Mouse (Mus musculus) ES-E14 (cell line): Measurements from ENCODE around the gene 2700097O09Rik. TPM values are rescaled to one million over a fixed set of nuclear protein-coding genes. Genes with fewer than 3 reads are reported as not detected.

Experiments
- DNase-seq: peaks from one replicate; pipeline ENCODE4 v3.0.0-alpha.2; 2013; ENCODE audit warnings: low read depth, low spot score
- H3K27ac ChIP-seq: 2 replicates; pipeline ENCODE4 v1.5.1; 2012; ENCODE audit warnings: low read depth, mild to moderate bottlenecking, low read length, moderate library complexity, mixed read lengths; ENCODE audit not compliant: poor library complexity, insufficient read depth, severe bottlenecking
- H3K36me3 ChIP-seq: 2 replicates; pipeline ENCODE4 v1.6.1; 2012; ENCODE audit warnings: mild to moderate bottlenecking, low read length, moderate library complexity, mixed read lengths; ENCODE audit not compliant: control insufficient read depth, poor library complexity, insufficient read depth, severe bottlenecking
- H3K4me1 ChIP-seq, 2 experiments: fragments of 150-350 bp in 1 of 2; sonication (generic) in 1 of 2; 2 replicates each; pipeline ENCODE4 v1.6.1; 2012; ENCODE audit warnings: low read length in 2 of 2, mild to moderate bottlenecking in 1 of 2, mixed read lengths in 1 of 2; ENCODE audit not compliant: control insufficient read depth in 2 of 2, insufficient read depth in 2 of 2, poor library complexity in 1 of 2
- H3K4me3 ChIP-seq, 2 experiments: fragments of 150-350 bp in 1 of 2; sonication (generic) in 1 of 2; 2 replicates each; pipeline ENCODE4 v1.5.1; 2012; ENCODE audit warnings: low read length in 2 of 2, low read depth in 1 of 2, mild to moderate bottlenecking in 1 of 2, mixed read lengths in 1 of 2; ENCODE audit not compliant: insufficient read depth in 1 of 2, poor library complexity in 1 of 2, severe bottlenecking in 1 of 2
- H3K9ac ChIP-seq: 2 replicates; pipeline ENCODE4 v1.6.1; 2012; ENCODE audit warnings: low read depth, mild to moderate bottlenecking, low read length, mixed read lengths; ENCODE audit not compliant: poor library complexity, insufficient read depth, severe bottlenecking
- H3K9me3 ChIP-seq: fragments of 150-350 bp; sonication (generic); 2 replicates; pipeline ENCODE4 v1.6.1; 2012; ENCODE audit warnings: low read depth, mild to moderate bottlenecking, low read length; ENCODE audit not compliant: control insufficient read depth, insufficient read depth
- CHD2 ChIP-seq: IDR thresholded peaks from 2 replicates; pipeline ENCODE4 v1.6.1; 2014; ENCODE audit warnings: mild to moderate bottlenecking, low read depth, low read length, inconsistent platforms
- HCFC1 ChIP-seq: IDR thresholded peaks from 2 replicates; pipeline ENCODE4 v1.6.1; 2012; ENCODE audit warnings: low read length, inconsistent platforms, borderline replicate concordance; ENCODE audit not compliant: insufficient read depth
- MAFK ChIP-seq: IDR thresholded peaks from 2 replicates; pipeline ENCODE4 v1.6.1; 2014; ENCODE audit warnings: mild to moderate bottlenecking, low read depth, low read length, inconsistent platforms; ENCODE audit not compliant: insufficient read depth
- ZC3H11A ChIP-seq: IDR thresholded peaks from 2 replicates; pipeline ENCODE4 v1.6.1; 2012; ENCODE audit warnings: low read depth, mild to moderate bottlenecking, inconsistent platforms, low read length, borderline replicate concordance
- ZNF384 ChIP-seq: IDR thresholded peaks from 2 replicates; pipeline ENCODE4 v1.6.1; 2012; ENCODE audit warnings: low read depth, low read length, inconsistent platforms
- in situ Hi-C, 2 experiments: fragments of 600-800 bp; cut with MboI; formaldehyde crosslinking; loops; one replicate each; pipeline ENCODE4 v1.15.1; 2025; ENCODE audit warnings: low sequenced_read_pairs in 2 of 2, inconsistent platforms in 1 of 2; ENCODE audit not compliant: unreplicated experiment in 2 of 2
- total RNA-seq: library from RNA; depleted of rRNA; stranded (reverse); fragments of 300-350 nt; gene quantifications from 2 replicates; pipeline ENCODE4 v1.2.3, GENCODE M21; 2012

2700097O09Rik gene
- total RNA-seq, 1 experiment, result 33.1 TPM

DNA sequence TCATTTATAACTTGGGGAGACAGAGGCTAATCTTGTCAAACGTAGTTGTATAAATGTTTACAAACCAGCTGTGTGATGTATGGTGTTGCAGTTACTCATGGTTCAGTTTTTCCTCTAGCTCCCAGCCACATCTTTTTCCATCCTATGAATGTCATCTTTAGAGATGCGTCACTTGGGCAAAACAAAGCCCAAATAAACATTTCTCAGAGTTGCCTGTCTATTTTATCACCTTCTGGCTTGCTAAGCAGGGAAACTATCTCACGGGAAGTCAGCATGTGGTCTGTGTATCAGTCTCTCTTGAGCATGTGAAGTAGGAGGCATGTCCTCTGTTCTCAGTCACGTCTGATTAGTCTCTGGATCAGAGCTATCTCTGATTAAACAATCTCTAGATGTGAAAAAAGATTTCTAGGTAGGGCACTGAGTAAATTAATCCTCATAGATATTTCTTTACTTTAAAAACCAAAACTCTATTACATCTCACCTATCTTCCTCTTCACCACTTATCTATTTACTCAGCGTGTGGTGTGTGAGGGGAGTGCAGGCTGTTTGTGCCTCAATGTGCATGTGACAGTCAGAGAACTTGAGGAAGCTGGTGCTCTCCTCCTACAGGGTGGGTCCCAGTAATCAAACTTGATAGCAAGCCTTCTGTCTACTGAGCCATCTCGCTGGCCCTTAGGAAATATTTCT is 19.6 kb downstream of the 2700097O09Rik start:
- DNase-seq, result no peak
- no peak for TF ChIP-seq ZC3H11A
- no peak for TF ChIP-seq MAFK
- TF ChIP-seq CHD2, result no peak
- TF ChIP-seq ZNF384, result no peak
- TF ChIP-seq HCFC1, result no peak
- Histone ChIP-seq H3K9me3 (no peaks in the 10 kb centered on the region), H3K9ac (no peak overlapping the region), H3K4me3 (no peak overlapping the region), H3K4me1 (no peaks in the 10 kb centered on the region), H3K27ac (no peak overlapping the region), H3K36me3 (peaks cover 5% of the 10 kb centered on the region)
- in situ Hi-C loops, result no loop called here

DNA sequence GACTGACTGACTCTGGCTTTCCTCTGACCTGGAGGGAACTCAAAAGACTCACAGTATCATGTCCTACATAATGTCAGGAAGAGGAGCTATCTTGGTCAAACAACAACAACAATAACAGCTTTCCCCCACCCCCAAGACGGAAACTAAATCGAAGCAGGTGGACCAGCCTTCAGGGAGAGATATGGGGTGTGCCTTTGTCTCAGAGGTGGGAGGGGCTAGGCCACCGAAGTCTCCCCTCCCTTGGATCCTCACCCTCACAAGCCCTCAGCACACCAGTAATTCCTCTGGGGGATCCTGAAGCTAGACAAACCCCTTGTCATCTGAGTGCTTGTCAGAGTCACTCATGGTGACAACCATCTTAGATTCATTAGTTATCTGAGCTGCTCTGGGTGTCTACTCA is 20.1 kb downstream of the 2700097O09Rik start:
- no peak for DNase-seq
- Histone ChIP-seq H3K36me3 (peaks cover 5% of the 10 kb centered on the region), H3K4me1 (no peaks in the 10 kb centered on the region), H3K9ac (no peak overlapping the region), H3K9me3 (no peaks in the 10 kb centered on the region), H3K4me3 (no peak overlapping the region), H3K27ac (no peak overlapping the region)
- TF ChIP-seq MAFK, result no peak
- in situ Hi-C loops, result no loop called here

DNA sequence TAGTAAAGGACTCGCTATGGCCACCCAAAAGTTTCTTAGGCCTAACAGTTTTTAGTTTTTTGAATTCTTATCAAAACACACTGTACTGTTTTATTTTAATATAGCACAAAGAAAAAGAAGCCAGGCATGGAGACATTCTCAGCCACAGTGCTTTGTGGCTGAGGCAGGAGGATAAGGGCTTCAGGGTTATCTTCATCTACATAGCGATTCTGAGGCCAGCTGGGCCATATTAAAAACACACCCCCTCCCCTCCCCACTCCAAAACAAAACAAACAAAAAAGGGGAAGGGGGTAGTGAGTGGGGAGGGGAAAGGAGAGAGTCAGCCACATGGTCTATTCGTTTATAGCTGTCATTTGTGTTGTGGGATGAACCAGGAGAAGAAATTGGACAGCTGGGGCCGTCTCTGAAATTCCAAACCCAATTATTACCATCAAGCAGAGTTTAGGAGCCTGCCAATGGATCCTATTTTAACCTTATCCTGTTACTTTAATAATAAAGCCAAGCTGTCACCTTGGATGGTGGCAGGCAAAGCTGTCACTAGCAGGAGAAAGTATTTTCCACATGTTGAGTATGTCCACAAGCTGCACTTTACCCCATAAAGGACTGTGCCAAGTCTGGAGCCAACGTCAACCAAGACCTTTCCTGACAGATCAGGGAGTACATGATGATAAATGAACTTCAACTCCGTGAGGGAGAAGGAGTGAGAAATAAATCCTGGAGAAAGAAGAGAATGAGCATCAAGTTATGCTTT is 20.9 kb downstream of the 2700097O09Rik start:
- no peak for DNase-seq
- no peak overlapping the region for H3K9ac ChIP-seq
- no peak overlapping the region for H3K27ac ChIP-seq
- no peak for TF ChIP-seq MAFK
- no peak for TF ChIP-seq ZC3H11A
- TF ChIP-seq CHD2, result no peak
- TF ChIP-seq HCFC1, result no peak
- no peak for TF ChIP-seq ZNF384
- no peaks in the 10 kb centered on the region for H3K9me3 ChIP-seq
- no peaks in the 10 kb centered on the region for H3K4me1 ChIP-seq
- H3K36me3 ChIP-seq, result peaks cover 5% of the 10 kb centered on the region
- H3K4me3 ChIP-seq, result no peak overlapping the region
- in situ Hi-C loops, result no loop called here

DNA sequence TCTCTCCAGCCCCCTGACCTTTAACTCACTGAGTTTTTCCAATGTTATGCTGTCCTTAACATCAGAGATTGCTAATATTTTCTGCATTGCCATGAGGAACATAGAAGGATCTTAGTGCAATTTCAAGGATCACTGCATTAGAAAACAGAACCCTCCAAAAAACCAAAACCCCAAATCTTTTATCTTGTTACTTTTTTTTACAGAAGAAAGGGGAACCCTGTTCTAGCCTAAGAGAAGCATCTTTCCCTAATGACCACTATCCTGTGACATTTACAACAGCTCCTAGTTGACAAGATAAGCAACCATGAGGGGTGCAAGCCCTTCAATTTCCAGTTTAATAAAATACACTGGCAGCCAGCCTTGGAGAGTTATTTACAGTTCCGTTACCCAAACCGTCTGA is 23.2 kb downstream of the 2700097O09Rik start:
- Histone ChIP-seq H3K36me3 (peaks cover 5% of the 10 kb centered on the region), H3K9me3 (no peaks in the 10 kb centered on the region), H3K4me3 (no peak overlapping the region), H3K27ac (no peak overlapping the region), H3K4me1 (no peaks in the 10 kb centered on the region), H3K9ac (no peak overlapping the region)
- in situ Hi-C loops, result no loop called here
- DNase-seq, result no peak
- TF ChIP-seq MAFK (no peak), CHD2 (no peak), ZC3H11A (no peak), ZNF384 (no peak), HCFC1 (no peak)
